Mouse (Mus musculus): ENCODE results near the gene Dennd6b. TPM values are rescaled to one million over a fixed set of nuclear protein-coding genes. Genes with fewer than 3 reads are reported as not detected.

The Dennd6b gene
- total and polyA plus RNA-seq, 3 experiments, result 6.1 to 11.4 TPM; not detected in 1

GRCm38 (mm10) chr15:89149271-89150040 lies 46.8 kb downstream of the Dennd6b start, which contains the start of gene Mapk11:
Gene Mapk11, minus strand, starts transcription at chr15:89149628.
- no peaks in the 10 kb centered on the region for H3K9me3 ChIP-seq (replicated peaks; ENCODE audit: insufficient read depth, low read length)
- H3K4me1 ChIP-seq (ENCODE audit: control insufficient read depth in 1 of 2, insufficient read depth in 2 of 2, low read length in 2 of 2), result no peaks in the 10 kb centered on the region
- H3K36me3 ChIP-seq (ENCODE audit: control insufficient read depth in 1 of 2, insufficient read depth in 2 of 2, low read length in 2 of 2), result no peaks in the 10 kb centered on the region
- TF ChIP-seq TAL1 (IDR thresholded peaks at IDR 0.05; ENCODE audit: low read length) (no peak), ZMIZ1 (IDR thresholded peaks at IDR 0.05; ENCODE audit: low read depth, low read length) (no peak), ZNF384 (IDR thresholded peaks at IDR 0.05; ENCODE audit: low read depth, low read length) (no peak), MAX (IDR thresholded peaks at IDR 0.05; ENCODE audit: low read length) (no peak), SMC3 (IDR thresholded peaks at IDR 0.05; ENCODE audit: low read depth, low read length) (no peak), POLR2AphosphoS2 (IDR thresholded peaks at IDR 0.05; ENCODE audit: low read length) (no peak), CHD2 (IDR thresholded peaks at IDR 0.05; ENCODE audit: low read length) (no peak), NELFE (IDR thresholded peaks at IDR 0.05; ENCODE audit: low read depth, low read length) (no peak), E2F4 (IDR thresholded peaks at IDR 0.05; ENCODE audit: borderline replicate concordance, low read depth, low read length) (no peak), HCFC1 (IDR thresholded peaks at IDR 0.05; ENCODE audit: low read depth, low read length) (no peak), ELF1 (IDR thresholded peaks at IDR 0.05; ENCODE audit: low read depth, low read length) (no peak), UBTF (IDR thresholded peaks at IDR 0.05; ENCODE audit: borderline replicate concordance, insufficient read depth, low read depth, low read length) (no peak), RAD21 (IDR thresholded peaks at IDR 0.05; ENCODE audit: low read depth, low read length) (no peak), EP300 (IDR thresholded peaks at IDR 0.05; ENCODE audit: low read depth in 1 of 2, low read length in 2 of 2) (no peak), BHLHE40 (IDR thresholded peaks at IDR 0.05; ENCODE audit: borderline replicate concordance, low read depth, low read length) (no peak), ZKSCAN1 (IDR thresholded peaks at IDR 0.05; ENCODE audit: low read depth, low read length) (no peak), MAFK (IDR thresholded peaks at IDR 0.05; ENCODE audit: borderline replicate concordance, low read depth, low read length) (no peak), TCF12 (IDR thresholded peaks at IDR 0.05; ENCODE audit: low read depth, low read length) (no peak), MYC (IDR thresholded peaks at IDR 0.05; ENCODE audit: low read depth, low read length) (no peak)
- no peak within 1 kb of the TSS; the same call in 1 of the 2 replicates for H3K9ac ChIP-seq (ENCODE audit: control insufficient read depth, low read depth, low read length, poor library complexity, severe bottlenecking)
- no peaks in the 10 kb centered on the region for H3K79me2 ChIP-seq (ENCODE audit: control insufficient read depth, insufficient read depth, low read length, poor library complexity)
- H3K27me3 ChIP-seq (ENCODE audit: control insufficient read depth in 1 of 2, insufficient read depth in 2 of 2, low read length in 2 of 2), result 0 out of 4 replicates have a peak, but pooled peaks cover 0 to 1% of the 10 kb centered on the region in 2 experiments
- H3K27ac ChIP-seq (ENCODE audit: control insufficient read depth, low read depth, low read length), result no peak within 1 kb of the TSS
- no peak for DNase-seq (ENCODE audit: low read depth, low spot score)
- H3K4me3 ChIP-seq (ENCODE audit: control insufficient read depth in 1 of 2, insufficient read depth in 1 of 2, low read depth in 2 of 2, low read length in 2 of 2), result peak within 1 kb of the TSS in 1 of 2 experiments; percentile 25; a peak in 1 of 4 replicates

Data from MEL (cell line).